Mouse (Mus musculus) stomach, embryonic 14.5 days (tissue): Measurements from ENCODE around the gene Hdac11. TPM values are rescaled to one million over a fixed set of nuclear protein-coding genes. Genes with fewer than 3 reads are reported as not detected.
A peak's percentile ranks its signal among the peaks of the same experiment; 100 is the strongest.

Experiments used
- ATAC-seq: fragments of 200-750 bp; cut with Nextera tagmentation; 2 replicates; pipeline ENCODE4 v1.8.0; 2017; ENCODE audit warnings: low read depth, moderate TSS enrichment; ENCODE audit not compliant: insufficient number of reproducible peaks, insufficient read depth, low FRiP score
- H3K27ac ChIP-seq: fragments of 300-500 bp; sonication (generic); 2 replicates; pipeline ENCODE4 v1.5.1; 2014; ENCODE audit warnings: mild to moderate bottlenecking, low read length, moderate library complexity, mixed read lengths
- H3K27me3 ChIP-seq: fragments of 300-500 bp; sonication (generic); 2 replicates; pipeline ENCODE4 v1.6.1; 2014; ENCODE audit warnings: low read length, control low read depth, mixed read lengths; ENCODE audit not compliant: control insufficient read depth, insufficient read depth
- H3K36me3 ChIP-seq: fragments of 300-500 bp; sonication (generic); 2 replicates; pipeline ENCODE4 v1.6.1; 2014; ENCODE audit warnings: mild to moderate bottlenecking, control low read depth, low read length, moderate library complexity, mixed read lengths; ENCODE audit not compliant: control insufficient read depth, insufficient read depth
- H3K4me1 ChIP-seq: fragments of 300-500 bp; sonication (generic); 2 replicates; pipeline ENCODE4 v1.6.1; 2014; ENCODE audit warnings: low read length, control low read depth, mixed read lengths; ENCODE audit not compliant: control insufficient read depth, insufficient read depth
- H3K4me2 ChIP-seq: fragments of 300-500 bp; sonication (generic); replicated peaks from 2 replicates; pipeline ENCODE4 v1.6.1; 2014; ENCODE audit warnings: low read depth, low read length, control low read depth
- H3K4me3 ChIP-seq: fragments of 300-500 bp; sonication (generic); 2 replicates; pipeline ENCODE4 v1.5.1; 2014; ENCODE audit warnings: low read depth, low read length, control low read depth
- H3K9ac ChIP-seq: fragments of 300-500 bp; sonication (generic); replicated peaks from 2 replicates; pipeline ENCODE4 v1.6.1; 2014; ENCODE audit warnings: low read depth, mild to moderate bottlenecking, control low read depth, low read length, moderate library complexity, mixed read lengths
- H3K9me3 ChIP-seq: fragments of 300-500 bp; sonication (generic); 2 replicates; pipeline ENCODE4 v1.6.1; 2016; ENCODE audit warnings: low read depth, low read length, control low read depth; ENCODE audit not compliant: control insufficient read depth
- WGBS: fragments of 180-500 bp; shearing (Covaris S2); extraction: QIAGEN DNeasy Blood & Tissue Kit; methylation state at CpG from one replicate; pipeline ENCODE4 v1.1.7; 2014; 5-methylcytosine and 5-hydroxymethylcytosine counted together
- polyA plus RNA-seq: library from polyadenylated mRNA; unstranded; fragments of >200 nt; fragmentation: Nextera tagmentation; extraction: Ambion mirVana; gene quantifications from 2 replicates; pipeline ENCODE4 v1.2.1, GENCODE M21; 2014

Gene Hdac11
- polyA plus RNA-seq, 1 experiment from 2014 or later, result 9.5 TPM

DNA sequence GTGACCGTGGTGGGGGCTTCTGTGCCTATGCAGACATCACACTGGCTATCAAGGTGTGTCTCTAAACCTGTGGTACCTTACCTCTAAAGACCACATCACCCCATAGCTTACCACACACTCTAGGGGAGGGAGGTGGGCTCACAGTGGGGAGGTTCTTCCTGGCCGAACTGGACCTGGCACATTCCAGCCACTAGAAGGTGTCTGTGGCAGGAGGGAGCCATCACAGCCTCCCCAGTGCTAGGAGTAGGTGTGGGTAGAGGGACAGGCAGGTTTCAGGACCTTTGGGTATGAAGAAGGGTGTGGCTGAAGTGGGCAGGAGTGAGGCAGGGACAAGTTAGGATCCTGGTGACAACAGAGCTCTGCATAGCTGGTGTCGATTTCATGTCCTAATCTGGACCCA lies 11.4 kb downstream of the Hdac11 start:
- H3K4me1 ChIP-seq, result no peaks in the 10 kb centered on the region
- WGBS, result 61% methylated on average over 3 of the region's 3 CpGs
- ATAC-seq, result no peak
- no peak overlapping the region for H3K4me2 ChIP-seq
- H3K36me3 ChIP-seq, result peaks cover 9% of the 10 kb centered on the region
- H3K4me3 ChIP-seq, result no peak overlapping the region
- no peaks in the 10 kb centered on the region for H3K27me3 ChIP-seq
- H3K9me3 ChIP-seq, result no peaks in the 10 kb centered on the region
- H3K27ac ChIP-seq, result no peak overlapping the region
- H3K9ac ChIP-seq, result no peak overlapping the region

DNA sequence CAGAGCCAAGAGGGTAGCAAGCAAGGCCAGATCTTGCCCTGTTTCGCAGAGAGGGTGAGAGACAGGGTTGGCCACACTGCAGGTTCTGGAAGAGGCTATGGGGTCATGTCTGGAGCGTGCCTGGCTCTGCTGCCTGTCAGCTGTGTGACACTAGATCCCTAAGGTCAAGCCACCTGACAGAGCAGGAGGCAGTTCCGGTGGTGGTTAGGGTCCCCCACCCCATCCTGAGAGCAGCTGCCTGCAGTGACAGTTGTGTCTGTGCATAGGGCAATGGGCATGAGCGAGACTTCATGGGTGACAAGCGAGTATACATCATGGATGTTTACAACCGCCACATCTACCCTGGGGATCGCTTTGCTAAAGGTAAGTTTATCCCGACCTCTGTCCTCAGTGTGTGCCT lies 12.7 kb downstream of the Hdac11 start:
- no peaks in the 10 kb centered on the region for H3K4me1 ChIP-seq
- no peak for ATAC-seq

GRCm38 (mm10) chr6:91171396-91171895 lies 15.0 kb downstream of the Hdac11 start:
- H3K4me1 ChIP-seq, result no peaks in the 10 kb centered on the region
- H3K36me3 ChIP-seq, result peaks cover 9% of the 10 kb centered on the region
- 71% methylated on average over 3 of the region's 3 CpGs for WGBS
- no peaks in the 10 kb centered on the region for H3K9me3 ChIP-seq
- no peak overlapping the region for H3K27ac ChIP-seq
- H3K4me3 ChIP-seq, result no peak overlapping the region
- ATAC-seq, result no peak
- H3K4me2 ChIP-seq, result no peak overlapping the region
- no peak overlapping the region for H3K9ac ChIP-seq
- no peaks in the 10 kb centered on the region for H3K27me3 ChIP-seq

More for the DNA sequence above, 12.7 kb downstream of the Hdac11 start:
- Histone ChIP-seq H3K9me3 (no peaks in the 10 kb centered on the region), H3K27me3 (no peaks in the 10 kb centered on the region), H3K4me3 (no peak overlapping the region), H3K36me3 (peaks cover 9% of the 10 kb centered on the region), H3K9ac (no peak overlapping the region), H3K27ac (no peak overlapping the region), H3K4me2 (no peak overlapping the region)
- WGBS, result 84% methylated on average over 8 of the region's 8 CpGs

DNA sequence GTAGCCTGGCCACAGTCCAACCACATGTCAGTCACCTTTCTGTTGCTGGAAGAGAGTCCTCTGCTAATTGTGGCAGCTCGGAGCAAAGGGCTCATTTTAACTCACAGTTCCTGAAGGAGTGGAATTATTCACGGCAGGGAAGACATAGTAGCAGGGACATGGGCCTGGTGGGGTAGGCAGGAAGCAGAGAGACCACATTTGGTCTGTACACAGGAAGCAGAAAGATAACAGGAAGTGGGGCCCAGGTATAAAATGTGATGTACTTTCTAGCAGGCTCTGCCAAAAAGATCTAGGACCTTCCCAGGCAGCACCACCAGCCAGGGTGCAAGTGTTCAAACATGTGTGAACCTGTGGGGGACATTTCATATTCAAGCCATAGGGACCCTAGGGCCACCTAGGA lies 15.9 kb downstream of the Hdac11 start:
- H3K4me2 ChIP-seq, result no peak overlapping the region
- no peak overlapping the region for H3K9ac ChIP-seq
- 70% methylated on average over 2 of the region's 2 CpGs for WGBS
- ATAC-seq, result no peak
- no peaks in the 10 kb centered on the region for H3K4me1 ChIP-seq
- no peak overlapping the region for H3K4me3 ChIP-seq
- no peaks in the 10 kb centered on the region for H3K27me3 ChIP-seq
- no peaks in the 10 kb centered on the region for H3K9me3 ChIP-seq
- peaks cover 9% of the 10 kb centered on the region for H3K36me3 ChIP-seq
- H3K27ac ChIP-seq, result no peak overlapping the region

DNA sequence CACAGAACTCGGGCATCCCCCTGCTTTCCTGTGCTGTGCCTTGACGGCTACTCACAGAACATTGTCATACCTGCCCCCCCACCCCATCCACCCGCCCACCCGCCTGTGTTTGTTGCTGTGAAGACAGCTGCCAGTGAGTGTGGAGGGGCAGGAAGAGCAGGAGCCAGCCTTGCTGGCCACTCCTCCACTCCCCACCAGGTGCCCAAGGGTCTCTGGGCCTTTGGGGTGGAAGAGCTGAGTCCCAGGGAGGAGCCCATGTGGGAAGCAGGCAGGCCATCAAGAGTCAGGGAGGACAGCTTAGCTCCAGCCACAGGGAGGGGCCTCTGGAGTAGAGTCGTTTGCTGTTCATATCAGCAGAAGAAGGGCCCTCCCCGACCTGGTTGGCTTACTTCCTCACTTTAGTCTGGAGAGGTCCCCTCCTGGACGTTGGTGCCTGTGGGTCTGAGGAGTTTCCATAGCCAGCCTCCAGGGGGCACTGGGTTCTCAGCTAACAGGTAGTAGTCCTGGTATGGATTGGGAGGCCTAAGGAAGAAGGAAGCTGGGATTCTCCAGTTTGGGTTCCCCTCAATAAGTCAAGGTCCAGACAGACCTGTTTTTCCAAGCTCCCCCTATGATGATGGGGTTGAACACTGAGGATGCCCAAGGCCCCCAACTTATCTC lies 16.9 kb downstream of the Hdac11 start:
- Histone ChIP-seq H3K4me1 (no peaks in the 10 kb centered on the region), H3K27me3 (no peaks in the 10 kb centered on the region), H3K27ac (no peak overlapping the region), H3K36me3 (peaks cover 9% of the 10 kb centered on the region), H3K4me2 (no peak overlapping the region), H3K9ac (no peak overlapping the region), H3K4me3 (no peak overlapping the region), H3K9me3 (no peaks in the 10 kb centered on the region)
- 46% methylated on average over 7 of the region's 7 CpGs for WGBS
- peak; percentile 26; the same call in 1 of the 2 replicates for ATAC-seq

DNA sequence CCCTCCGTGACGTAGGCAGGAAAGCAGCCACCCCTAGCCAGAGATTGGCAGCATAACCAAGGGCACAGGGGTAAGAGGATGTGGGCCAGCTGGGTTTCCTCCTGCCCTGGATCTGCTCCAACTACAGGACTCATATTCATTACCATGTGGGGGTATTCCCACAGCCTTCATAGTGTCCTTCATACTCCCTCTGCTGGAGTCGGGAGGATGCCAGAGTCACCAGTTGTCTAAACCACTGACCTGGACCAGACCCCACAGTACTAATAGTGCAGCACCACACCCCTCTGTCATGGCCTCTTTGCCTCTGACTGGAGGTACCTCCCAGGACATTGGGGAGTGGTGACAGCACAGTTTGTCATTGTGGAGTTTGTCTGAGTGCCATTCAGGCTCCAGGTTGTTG lies 17.7 kb downstream of the Hdac11 start:
- Histone ChIP-seq H3K36me3 (peaks cover 5% of the 10 kb centered on the region), H3K27ac (no peak overlapping the region), H3K4me2 (no peak overlapping the region), H3K27me3 (no peaks in the 10 kb centered on the region), H3K4me3 (no peak overlapping the region), H3K9ac (no peak overlapping the region), H3K9me3 (no peaks in the 10 kb centered on the region), H3K4me1 (no peaks in the 10 kb centered on the region)
- 73% methylated on average over 3 of the region's 3 CpGs for WGBS
- no peak for ATAC-seq

- Histone ChIP-seq H3K4me1 (no peaks in the 10 kb centered on the region), H3K9ac (no peak overlapping the region), H3K4me3 (no peak overlapping the region), H3K27me3 (no peaks in the 10 kb centered on the region), H3K4me2 (no peak overlapping the region), H3K9me3 (no peaks in the 10 kb centered on the region), H3K36me3 (no peaks in the 10 kb centered on the region), H3K27ac (no peak overlapping the region)
- WGBS, result 51% methylated on average over 9 of the region's 9 CpGs
- ATAC-seq, result no peak
Measured at GRCm38 (mm10) chr6:91180767-91181171, 24.3 kb downstream of the Hdac11 start.

- no peaks in the 10 kb centered on the region for H3K27me3 ChIP-seq
- no peak overlapping the region for H3K4me2 ChIP-seq
- 79% methylated on average over 2 of the region's 2 CpGs for WGBS
- ATAC-seq, result no peak
- H3K4me1 ChIP-seq, result no peaks in the 10 kb centered on the region
- H3K9me3 ChIP-seq, result no peaks in the 10 kb centered on the region
- no peak overlapping the region for H3K9ac ChIP-seq
- H3K36me3 ChIP-seq, result no peaks in the 10 kb centered on the region
- H3K27ac ChIP-seq, result no peak overlapping the region
- H3K4me3 ChIP-seq, result no peak overlapping the region
Measured at GRCm38 (mm10) chr6:91181320-91181719, 24.9 kb downstream of the Hdac11 start.

- no peaks in the 10 kb centered on the region for H3K4me1 ChIP-seq
- H3K9me3 ChIP-seq, result no peaks in the 10 kb centered on the region
- no peak overlapping the region for H3K9ac ChIP-seq
- no peak overlapping the region for H3K4me2 ChIP-seq
- H3K4me3 ChIP-seq, result no peak overlapping the region
- 70% methylated on average over 4 of the region's 4 CpGs for WGBS
- no peak overlapping the region for H3K27ac ChIP-seq
- no peaks in the 10 kb centered on the region for H3K36me3 ChIP-seq
- H3K27me3 ChIP-seq, result no peaks in the 10 kb centered on the region
- ATAC-seq, result no peak
Measured at GRCm38 (mm10) chr6:91182075-91182490, 25.6 kb downstream of the Hdac11 start.
